Mouse (Mus musculus) E14TG2a.4 (cell line): Measurements from ENCODE around the gene Vps33b.

Experiments
- CTCF ChIP-seq: conservative IDR thresholded peaks from 2 replicates; pipeline ENCODE4 v1.5.1; 2014; ENCODE audit warnings: low read length
- NANOG ChIP-seq: IDR thresholded peaks from 2 replicates; pipeline ENCODE4 v1.6.1; 2014; ENCODE audit warnings: borderline replicate concordance, low read length, mixed read lengths
- POU5F1 ChIP-seq: IDR thresholded peaks from 2 replicates; pipeline ENCODE4 v1.6.1; 2014; ENCODE audit warnings: low read length, borderline replicate concordance

GRCm38 (mm10) chr7:80246148-80246721 is 23.2 kb upstream of the Vps33b start, which contains the start of gene Ttll13:
- TF ChIP-seq CTCF (no peak), POU5F1 (no peak), NANOG (no peak)
